Mouse (Mus musculus) C2C12 (cell line): ENCODE data around the gene Slc25a24.

Source experiments
- CEBPB ChIP-seq: IDR thresholded peaks from one replicate; pipeline ENCODE4 v1.6.1; 2011; ENCODE audit warnings: low read depth, mild to moderate bottlenecking, control low read depth, moderate library complexity
- CTCF ChIP-seq: IDR thresholded peaks from one replicate; pipeline ENCODE4 v1.5.1; 2011; ENCODE audit not compliant: control insufficient read depth, insufficient read depth, insufficient read length
- FOSL1 ChIP-seq: IDR thresholded peaks from one replicate; pipeline ENCODE4 v1.8.0; 2011; ENCODE audit warnings: mild to moderate bottlenecking, low read length; ENCODE audit not compliant: poor library complexity, insufficient read depth, severe bottlenecking
- MAX ChIP-seq: IDR thresholded peaks from one replicate; pipeline ENCODE4 v1.6.1; 2011; ENCODE audit warnings: mild to moderate bottlenecking, control low read depth
- MYOD1 ChIP-seq: IDR thresholded peaks from one replicate; pipeline ENCODE4 v1.6.1; 2011; ENCODE audit warnings: low read depth; ENCODE audit not compliant: control insufficient read depth, insufficient read length
- MYOG ChIP-seq: IDR thresholded peaks from one replicate; pipeline ENCODE4 v1.6.1; 2011; ENCODE audit not compliant: control insufficient read depth, insufficient read length; ENCODE audit errors: extremely low read depth
- USF1 ChIP-seq: IDR thresholded peaks from one replicate; pipeline ENCODE4 v1.6.1; 2011; ENCODE audit warnings: low read depth, mild to moderate bottlenecking, control low read depth, moderate library complexity

DNA sequence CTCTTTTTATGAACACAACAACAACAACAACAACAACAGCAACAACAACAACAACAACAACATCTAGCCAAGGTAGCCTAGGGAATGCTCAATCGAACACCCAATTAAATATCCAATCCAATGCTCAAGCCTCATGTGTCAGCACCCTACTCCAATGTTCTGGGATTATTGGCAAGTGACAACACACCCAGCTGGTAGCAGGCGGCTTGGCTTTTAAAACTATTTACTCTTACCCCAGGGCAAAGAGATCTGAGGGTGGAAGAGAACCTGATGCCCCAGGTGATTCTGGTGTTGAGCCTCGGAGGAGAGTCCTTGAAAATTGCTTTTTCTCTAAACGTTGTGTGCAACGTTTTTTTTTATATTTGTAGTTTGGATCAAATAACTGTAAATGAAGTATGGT lies 51.4 kb downstream of the Slc25a24 start:
- no peak for TF ChIP-seq USF1
- no peak for TF ChIP-seq CTCF
- TF ChIP-seq MAX = no peak
- no peak for TF ChIP-seq CEBPB
- TF ChIP-seq FOSL1 = no peak
- TF ChIP-seq MYOD1 = no peak
- no peak for TF ChIP-seq MYOG
